Mouse (Mus musculus) gastrocnemius, postnatal 36 days (tissue): ENCODE measurements around the gene Camsap2. TPM values are rescaled to one million over a fixed set of nuclear protein-coding genes. Genes with fewer than 3 reads are reported as not detected.

Experiments used
- DNase-seq, 2 experiments: peaks; one replicate each; pipeline ENCODE4 v3.0.0; 2022
- intact Hi-C: fragments of 180-260 bp; cut with DNase I; formaldehyde crosslinking; loops from one replicate; pipeline ENCODE4 v1.15.1; 2025
- total RNA-seq, 2 experiments: library from RNA; stranded (reverse); gene quantifications; 2 replicates each; pipeline ENCODE4 v1.2.3; 2021

Camsap2 gene
- total RNA-seq, 2 experiments from 2014 or later, result 9.1 to 10.6 TPM

GRCm38 (mm10) chr1:136344768-136345453 lies 993 bp downstream of the Camsap2 start:
- DNase-seq, result no peak
- intact Hi-C loops, result loop anchor here (5.0 kb wide), 1 partner anchor 72 kb away; the partner anchor contains the start of gene Ddx59

- intact Hi-C loops, result no loop called here
- no peak for DNase-seq
Measured at GRCm38 (mm10) chr1:136344281-136344680, 1.6 kb downstream of the Camsap2 start.

GRCm38 (mm10) chr1:136343727-136344126 lies 2.2 kb downstream of the Camsap2 start:
- DNase-seq, result no peak
- intact Hi-C loops, result no loop called here

- intact Hi-C loops, result no loop called here
- DNase-seq, result no peak
Measured at GRCm38 (mm10) chr1:136340541-136340940, 5.4 kb downstream of the Camsap2 start.

GRCm38 (mm10) chr1:136334743-136335142 lies 11.2 kb downstream of the Camsap2 start:
- intact Hi-C loops, result no loop called here
- no peak for DNase-seq

GRCm38 (mm10) chr1:136333512-136333911 lies 12.4 kb downstream of the Camsap2 start:
- no peak for DNase-seq
- intact Hi-C loops, result no loop called here

- DNase-seq, result no peak
Measured at GRCm38 (mm10) chr1:136333071-136333470, 12.8 kb downstream of the Camsap2 start.

GRCm38 (mm10) chr1:136331836-136332235 lies 14.1 kb downstream of the Camsap2 start:
- no peak for DNase-seq
- intact Hi-C loops, result no loop called here

More at GRCm38 (mm10) chr1:136333071-136333470, 12.8 kb downstream of the Camsap2 start:
- intact Hi-C loops, result no loop called here

- intact Hi-C loops, result no loop called here
- DNase-seq, result no peak
Measured at GRCm38 (mm10) chr1:136329426-136329825, 16.5 kb downstream of the Camsap2 start.

GRCm38 (mm10) chr1:136328640-136329039 lies 17.3 kb downstream of the Camsap2 start:
- DNase-seq, result no peak
- intact Hi-C loops, result no loop called here

GRCm38 (mm10) chr1:136327638-136328037 lies 18.3 kb downstream of the Camsap2 start:
- DNase-seq, result no peak
- intact Hi-C loops, result no loop called here

- intact Hi-C loops, result no loop called here
- no peak for DNase-seq
Measured at GRCm38 (mm10) chr1:136325933-136326332, 20.0 kb downstream of the Camsap2 start.

GRCm38 (mm10) chr1:136322331-136322730 lies 23.6 kb downstream of the Camsap2 start:
- no peak for DNase-seq
- intact Hi-C loops, result no loop called here

GRCm38 (mm10) chr1:136316317-136316716 lies 29.6 kb downstream of the Camsap2 start:
- intact Hi-C loops, result no loop called here
- no peak for DNase-seq

- DNase-seq, result no peak
- intact Hi-C loops, result loop anchor here (5.0 kb wide), 1 partner anchor 148 kb away; no protein-coding TSS in a partner anchor
Measured at GRCm38 (mm10) chr1:136309193-136309592, 36.7 kb downstream of the Camsap2 start.

GRCm38 (mm10) chr1:136306424-136306823 lies 39.5 kb downstream of the Camsap2 start:
- intact Hi-C loops, result loop anchor here (5.0 kb wide), 1 partner anchor 151 kb away; no protein-coding TSS in a partner anchor
- DNase-seq, result no peak

- intact Hi-C loops, result loop anchor here (5.0 kb wide), 1 partner anchor 163 kb away; no protein-coding TSS in a partner anchor
- no peak for DNase-seq
Measured at GRCm38 (mm10) chr1:136293961-136294360, 51.9 kb downstream of the Camsap2 start.

GRCm38 (mm10) chr1:136289803-136290202 lies 56.1 kb downstream of the Camsap2 start:
- intact Hi-C loops, result loop anchor here (5.0 kb wide), 1 partner anchor 167 kb away; no protein-coding TSS in a partner anchor
- no peak for DNase-seq

GRCm38 (mm10) chr1:136277366-136277765 lies 68.5 kb downstream of the Camsap2 start:
- intact Hi-C loops, result no loop called here
- DNase-seq, result no peak

GRCm38 (mm10) chr1:136268224-136268623 lies 77.7 kb downstream of the Camsap2 start:
- intact Hi-C loops, result no loop called here
- DNase-seq, result no peak

- DNase-seq, result no peak
- intact Hi-C loops, result no loop called here
Measured at GRCm38 (mm10) chr1:136266127-136266526, 79.8 kb downstream of the Camsap2 start.

- no peak for DNase-seq
- intact Hi-C loops, result no loop called here
Measured at GRCm38 (mm10) chr1:136263355-136263754, 82.5 kb downstream of the Camsap2 start.
